Mouse (Mus musculus) forebrain, embryonic 12.5 days (tissue): ENCODE data around the gene Npas3. TPM values are rescaled to one million over a fixed set of nuclear protein-coding genes. Genes with fewer than 3 reads are reported as not detected.

Experiments
- ATAC-seq: fragments of 200-750 bp; cut with Nextera tagmentation; 2 replicates; pipeline ENCODE4 v1.8.0; 2017; ENCODE audit warnings: moderate TSS enrichment; ENCODE audit not compliant: low FRiP score
- H3K27ac ChIP-seq: fragments of 300-500 bp; sonication (generic); 2 replicates; pipeline ENCODE4 v1.5.1; 2016; ENCODE audit warnings: mild to moderate bottlenecking
- H3K27me3 ChIP-seq: fragments of 300-500 bp; sonication (generic); 2 replicates; pipeline ENCODE4 v1.6.1; 2016; ENCODE audit warnings: mild to moderate bottlenecking
- H3K36me3 ChIP-seq: fragments of 300-500 bp; sonication (generic); replicated peaks from 2 replicates; pipeline ENCODE4 v1.6.1; 2016; ENCODE audit warnings: mild to moderate bottlenecking
- H3K4me1 ChIP-seq: fragments of 300-500 bp; sonication (generic); 2 replicates; pipeline ENCODE4 v1.6.1; 2016
- H3K4me2 ChIP-seq: fragments of 300-500 bp; sonication (generic); 2 replicates; pipeline ENCODE4 v1.6.1; 2016; ENCODE audit warnings: mild to moderate bottlenecking, moderate library complexity
- H3K4me3 ChIP-seq: fragments of 300-500 bp; sonication (generic); replicated peaks from 2 replicates; pipeline ENCODE4 v1.5.1; 2016; ENCODE audit warnings: mild to moderate bottlenecking
- H3K9ac ChIP-seq: fragments of 300-500 bp; sonication (generic); 2 replicates; pipeline ENCODE4 v1.6.1; 2016; ENCODE audit warnings: mild to moderate bottlenecking
- H3K9me3 ChIP-seq: fragments of 300-500 bp; sonication (generic); 2 replicates; pipeline ENCODE4 v1.6.1; 2016
- WGBS: fragments of 180-500 bp; shearing (Covaris S2); methylation state at CpG from one replicate; pipeline ENCODE4 v1.1.7; 2016; 5-methylcytosine and 5-hydroxymethylcytosine counted together
- polyA plus RNA-seq: library from polyadenylated mRNA; unstranded; fragments of >200 nt; fragmentation: Nextera tagmentation; extraction: Ambion mirVana; gene quantifications from 2 replicates; pipeline ENCODE4 v1.2.1, GENCODE M21; 2016

The Npas3 gene
- polyA plus RNA-seq, 1 experiment from 2014 or later, result 27.7 TPM

GRCm38 (mm10) chr12:53781850-53782552 is 533.5 kb downstream of the Npas3 start:
- Histone ChIP-seq H3K27me3 (no peaks in the 10 kb centered on the region), H3K9me3 (no peaks in the 10 kb centered on the region), H3K27ac (no peak overlapping the region), H3K36me3 (no peaks in the 10 kb centered on the region), H3K9ac (no peak overlapping the region; the same call in 1 of the 2 replicates), H3K4me3 (no peak overlapping the region), H3K4me1 (peaks cover 19% of the 10 kb centered on the region), H3K4me2 (no peak overlapping the region)
- no peak for ATAC-seq
- 70% methylated on average over 11 of the region's 11 CpGs for WGBS

DNA sequence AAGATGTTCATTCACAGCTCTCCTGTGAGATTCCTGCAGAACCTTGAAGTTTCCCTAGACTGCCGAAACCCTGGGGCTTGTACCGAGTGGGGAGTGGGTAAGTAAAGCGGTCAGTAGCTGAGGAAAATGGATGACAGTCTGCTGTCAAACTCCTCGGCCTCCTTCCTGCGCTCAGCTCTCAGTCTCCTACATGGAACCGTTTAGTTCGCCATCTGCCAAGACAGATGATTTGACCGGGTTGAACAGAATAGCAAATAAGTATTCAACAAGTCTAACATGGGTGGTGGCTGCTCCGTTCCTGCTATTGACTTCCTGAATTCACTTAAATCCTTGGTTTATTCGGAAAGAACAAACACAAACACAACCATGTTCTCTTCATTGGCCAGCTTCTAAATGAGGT is 541.0 kb downstream of the Npas3 start:
- Histone ChIP-seq H3K4me1 (peaks cover 6% of the 10 kb centered on the region), H3K4me3 (no peak overlapping the region), H3K4me2 (no peak overlapping the region), H3K36me3 (no peaks in the 10 kb centered on the region), H3K27me3 (no peaks in the 10 kb centered on the region), H3K9ac (no peak overlapping the region), H3K9me3 (no peaks in the 10 kb centered on the region), H3K27ac (no peak overlapping the region)
- 90% methylated on average over 10 of the region's 10 CpGs for WGBS
- ATAC-seq, result no peak

- Histone ChIP-seq H3K9ac (no peak overlapping the region), H3K4me3 (no peak overlapping the region), H3K27ac (no peak overlapping the region), H3K9me3 (no peaks in the 10 kb centered on the region), H3K36me3 (no peaks in the 10 kb centered on the region), H3K27me3 (no peaks in the 10 kb centered on the region), H3K4me2 (no peak overlapping the region), H3K4me1 (peaks cover 3% of the 10 kb centered on the region)
- 89% methylated on average over 6 of the region's 6 CpGs for WGBS
- no peak for ATAC-seq
Measured at GRCm38 (mm10) chr12:53794718-53795400, 546.4 kb downstream of the Npas3 start.

GRCm38 (mm10) chr12:53801831-53802230 is 553.4 kb downstream of the Npas3 start:
- Histone ChIP-seq H3K27me3 (no peaks in the 10 kb centered on the region), H3K9ac (no peak overlapping the region), H3K27ac (no peak overlapping the region), H3K4me1 (peaks cover 9% of the 10 kb centered on the region), H3K36me3 (no peaks in the 10 kb centered on the region), H3K4me3 (no peak overlapping the region), H3K9me3 (no peaks in the 10 kb centered on the region), H3K4me2 (no peak overlapping the region)
- 89% methylated on average over 6 of the region's 6 CpGs for WGBS
- no peak for ATAC-seq

DNA sequence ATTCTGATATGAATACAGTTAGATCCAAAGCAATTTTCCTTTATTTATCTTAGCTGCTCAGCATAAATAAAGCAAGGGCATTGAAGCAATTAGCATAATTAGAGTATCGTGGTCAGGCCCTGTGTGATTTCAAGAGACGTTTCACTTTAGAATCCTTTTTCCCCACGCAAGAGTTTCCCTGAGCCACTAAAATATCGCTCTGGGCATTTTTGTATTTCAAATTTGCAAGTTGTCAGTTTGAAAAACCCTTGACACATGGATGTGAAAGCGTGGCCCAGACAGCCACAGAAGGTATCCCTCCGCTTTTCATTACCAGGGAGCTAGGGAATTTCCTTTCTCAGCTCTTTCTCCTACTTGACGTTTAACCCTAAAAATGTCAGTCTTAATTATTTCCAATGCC is 553.9 kb downstream of the Npas3 start:
- ATAC-seq, result no peak
- H3K4me3 ChIP-seq, result no peak overlapping the region
- no peaks in the 10 kb centered on the region for H3K9me3 ChIP-seq
- H3K4me2 ChIP-seq, result no peak overlapping the region
- H3K27me3 ChIP-seq, result no peaks in the 10 kb centered on the region
- whole genome bisulfite sequencing, result 47% methylated on average over 7 of the region's 7 CpGs
- peaks cover 12% of the 10 kb centered on the region for H3K4me1 ChIP-seq
- H3K36me3 ChIP-seq, result no peaks in the 10 kb centered on the region
- no peak overlapping the region for H3K9ac ChIP-seq
- no peak overlapping the region for H3K27ac ChIP-seq

DNA sequence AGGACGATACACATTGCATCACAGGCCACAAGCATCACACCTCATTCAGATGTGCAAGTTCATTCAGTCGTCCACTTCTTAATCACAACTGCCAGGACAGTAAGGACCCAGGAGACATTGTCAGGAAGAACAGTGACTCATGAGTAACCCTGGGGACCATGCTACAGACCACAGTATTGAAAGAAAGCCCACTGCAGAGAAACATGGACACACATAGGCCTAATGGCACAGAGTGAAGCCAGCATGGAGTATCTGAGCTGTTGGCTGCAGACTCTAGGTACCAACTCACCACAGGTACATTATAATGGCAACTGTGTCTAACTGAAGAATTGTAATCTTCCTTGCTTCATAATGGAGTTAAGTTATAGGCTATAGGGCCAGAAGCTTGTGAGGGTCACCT is 561.6 kb downstream of the Npas3 start:
- H3K4me2 ChIP-seq, result no peak overlapping the region
- WGBS, result 89% methylated on average over 2 of the region's 2 CpGs
- no peaks in the 10 kb centered on the region for H3K9me3 ChIP-seq
- H3K4me3 ChIP-seq, result no peak overlapping the region
- no peak for ATAC-seq
- H3K27me3 ChIP-seq, result no peaks in the 10 kb centered on the region
- no peaks in the 10 kb centered on the region for H3K36me3 ChIP-seq
- no peak overlapping the region for H3K27ac ChIP-seq
- no peak overlapping the region for H3K9ac ChIP-seq
- H3K4me1 ChIP-seq, result peaks cover 9% of the 10 kb centered on the region

GRCm38 (mm10) chr12:53814291-53814690 is 565.8 kb downstream of the Npas3 start:
- no peak overlapping the region for H3K4me2 ChIP-seq
- no peak overlapping the region for H3K9ac ChIP-seq
- no peaks in the 10 kb centered on the region for H3K27me3 ChIP-seq
- ATAC-seq, result no peak
- no peaks in the 10 kb centered on the region for H3K9me3 ChIP-seq
- H3K27ac ChIP-seq, result no peak overlapping the region
- no peak overlapping the region for H3K4me3 ChIP-seq
- 0 out of 2 replicates have a peak, but pooled peaks cover 6% of the 10 kb centered on the region for H3K4me1 ChIP-seq
- 95% methylated on average over 7 of the region's 7 CpGs for WGBS
- H3K36me3 ChIP-seq, result no peaks in the 10 kb centered on the region

DNA sequence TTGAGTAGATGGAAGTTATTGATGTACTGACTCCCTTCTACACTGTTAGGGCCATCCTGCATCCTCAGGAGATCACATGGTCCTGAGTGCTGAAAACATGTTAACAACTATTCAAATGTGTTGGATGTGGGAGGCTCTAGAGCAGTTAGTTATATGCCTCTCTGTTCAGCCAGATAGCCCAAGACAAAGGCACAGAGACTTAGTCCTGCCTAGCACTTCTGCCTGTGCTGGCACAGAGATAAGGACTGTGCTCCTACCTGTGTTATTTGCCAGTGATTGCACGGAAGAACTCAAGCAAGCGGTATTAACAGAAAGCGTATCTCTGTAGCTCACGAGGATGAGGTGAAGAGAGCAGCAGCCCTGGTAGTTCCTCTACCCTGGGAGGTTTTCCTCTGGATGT is 571.5 kb downstream of the Npas3 start:
- Histone ChIP-seq H3K4me1 (peaks cover 8% of the 10 kb centered on the region), H3K27me3 (no peaks in the 10 kb centered on the region), H3K4me3 (no peak overlapping the region), H3K9ac (no peak overlapping the region), H3K36me3 (no peaks in the 10 kb centered on the region), H3K9me3 (no peaks in the 10 kb centered on the region), H3K27ac (no peak overlapping the region), H3K4me2 (no peak overlapping the region)
- 94% methylated on average over 4 of the region's 4 CpGs for WGBS
- ATAC-seq, result no peak

- no peak overlapping the region for H3K4me3 ChIP-seq
- H3K36me3 ChIP-seq, result no peaks in the 10 kb centered on the region
- peaks cover 30% of the 10 kb centered on the region for H3K4me1 ChIP-seq
- 32% methylated on average over 4 of the region's 4 CpGs for WGBS
- H3K4me2 ChIP-seq, result no peak overlapping the region
- no peak overlapping the region for H3K9ac ChIP-seq
- no peaks in the 10 kb centered on the region for H3K9me3 ChIP-seq
- no peak overlapping the region for H3K27ac ChIP-seq
- H3K27me3 ChIP-seq, result no peaks in the 10 kb centered on the region
- ATAC-seq, result no peak
Measured at GRCm38 (mm10) chr12:53822881-53823280, 574.4 kb downstream of the Npas3 start.

DNA sequence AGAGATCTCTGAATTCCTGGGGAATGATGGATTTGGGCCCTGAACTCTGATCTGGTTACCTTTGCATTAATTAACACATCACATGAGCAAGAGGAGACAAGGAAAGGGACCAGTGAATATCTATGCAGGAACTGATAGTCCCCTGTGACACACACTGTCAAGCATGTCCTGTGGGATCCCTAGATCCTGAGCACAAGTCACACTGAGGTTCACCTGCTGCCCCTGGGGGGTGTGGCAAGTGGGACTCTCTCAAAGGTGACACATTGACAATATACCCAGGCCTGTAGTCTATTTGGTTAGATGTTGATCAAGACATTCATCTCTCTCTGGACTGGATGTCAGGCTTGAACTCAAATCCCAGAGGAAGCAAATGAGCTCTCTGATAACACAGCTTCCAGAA is 576.8 kb downstream of the Npas3 start:
- Histone ChIP-seq H3K36me3 (no peaks in the 10 kb centered on the region), H3K9ac (no peak overlapping the region), H3K27me3 (no peaks in the 10 kb centered on the region), H3K4me1 (peaks cover 30% of the 10 kb centered on the region), H3K27ac (0 out of 2 replicates have a peak overlapping the region, but pooled peaks have one; percentile 13), H3K9me3 (no peaks in the 10 kb centered on the region), H3K4me2 (no peak overlapping the region), H3K4me3 (no peak overlapping the region)
- no peak for ATAC-seq

- Histone ChIP-seq H3K4me1 (peaks cover 30% of the 10 kb centered on the region), H3K9ac (no peak overlapping the region), H3K9me3 (no peaks in the 10 kb centered on the region), H3K4me2 (no peak overlapping the region), H3K36me3 (no peaks in the 10 kb centered on the region), H3K27me3 (no peaks in the 10 kb centered on the region), H3K27ac (0 out of 2 replicates have a peak overlapping the region, but pooled peaks have one; percentile 13), H3K4me3 (no peak overlapping the region)
- 0 out of 2 replicates have a peak, but pooled peaks have one; percentile 49 for ATAC-seq
- 63% methylated on average over 12 of the region's 12 CpGs for WGBS
Measured at GRCm38 (mm10) chr12:53825898-53826605, 577.6 kb downstream of the Npas3 start.

- Histone ChIP-seq H3K9ac (no peak overlapping the region), H3K27me3 (no peaks in the 10 kb centered on the region), H3K4me1 (peaks cover 30% of the 10 kb centered on the region), H3K4me3 (no peak overlapping the region), H3K4me2 (no peak overlapping the region), H3K27ac (peak overlapping the region; percentile 42; the same call in 1 of the 2 replicates), H3K9me3 (no peaks in the 10 kb centered on the region), H3K36me3 (no peaks in the 10 kb centered on the region)
- ATAC-seq, result no peak
- 71% methylated on average over 3 of the region's 3 CpGs for WGBS
Measured at GRCm38 (mm10) chr12:53826812-53827211, 578.3 kb downstream of the Npas3 start.
